Mouse (Mus musculus): ENCODE data around the gene Mypn. TPM values are rescaled to one million over a fixed set of nuclear protein-coding genes. Genes with fewer than 3 reads are reported as not detected.

Gene Mypn
- total RNA-seq, 2 experiments from 2014 or later, result 1.9 to 5.7 TPM

- DNase-seq (ENCODE audit: low spot score in 2 of 2), result no peak
These were observed 2.2 kb downstream of the Mypn start for GRCm38 (mm10) chr10:63201534-63201933.

- no peak for DNase-seq (ENCODE audit: low spot score in 2 of 2)
These were observed 4.7 kb downstream of the Mypn start for GRCm38 (mm10) chr10:63199008-63199407.

GRCm38 (mm10) chr10:63192736-63193135, 11.0 kb downstream of the Mypn start:
- DNase-seq (ENCODE audit: low spot score in 2 of 2), result no peak

- DNase-seq (ENCODE audit: low spot score in 2 of 2), result no peak
These were observed 11.5 kb downstream of the Mypn start for GRCm38 (mm10) chr10:63192276-63192675.

GRCm38 (mm10) chr10:63184451-63184850, 19.3 kb downstream of the Mypn start:
- no peak for DNase-seq (ENCODE audit: low spot score in 2 of 2)

GRCm38 (mm10) chr10:63182177-63182768, 21.5 kb downstream of the Mypn start:
- no peak for DNase-seq (ENCODE audit: low spot score in 2 of 2)

GRCm38 (mm10) chr10:63181166-63181565, 22.6 kb downstream of the Mypn start:
- no peak for DNase-seq (ENCODE audit: low spot score in 2 of 2)

GRCm38 (mm10) chr10:63179524-63179923, 24.2 kb downstream of the Mypn start:
- no peak for DNase-seq (ENCODE audit: low spot score in 2 of 2)

GRCm38 (mm10) chr10:63178318-63178717, 25.4 kb downstream of the Mypn start:
- no peak for DNase-seq (ENCODE audit: low spot score in 2 of 2)

GRCm38 (mm10) chr10:63177286-63178140, 26.2 kb downstream of the Mypn start:
- DNase-seq (ENCODE audit: low spot score in 2 of 2), result no peak

GRCm38 (mm10) chr10:63176471-63176931, 27.3 kb downstream of the Mypn start:
- DNase-seq (ENCODE audit: low spot score in 2 of 2), result no peak

GRCm38 (mm10) chr10:63172089-63172488, 31.7 kb downstream of the Mypn start:
- no peak for DNase-seq (ENCODE audit: low spot score in 2 of 2)

GRCm38 (mm10) chr10:63169503-63169902, 34.2 kb downstream of the Mypn start:
- no peak for DNase-seq (ENCODE audit: low spot score in 2 of 2)

GRCm38 (mm10) chr10:63168124-63168523, 35.6 kb downstream of the Mypn start:
- no peak for DNase-seq (ENCODE audit: low spot score in 2 of 2)

GRCm38 (mm10) chr10:63167241-63167995, 36.3 kb downstream of the Mypn start:
- no peak for DNase-seq (ENCODE audit: low spot score in 2 of 2)

- no peak for DNase-seq (ENCODE audit: low spot score in 2 of 2)
These were observed 37.9 kb downstream of the Mypn start for GRCm38 (mm10) chr10:63165752-63166412.

GRCm38 (mm10) chr10:63161240-63161639, 42.5 kb downstream of the Mypn start:
- DNase-seq (ENCODE audit: low spot score in 2 of 2), result no peak

- DNase-seq (ENCODE audit: low spot score in 2 of 2), result no peak
These were observed 43.1 kb downstream of the Mypn start for GRCm38 (mm10) chr10:63160671-63161070.

GRCm38 (mm10) chr10:63158191-63158590, 45.6 kb downstream of the Mypn start:
- DNase-seq (ENCODE audit: low spot score in 2 of 2), result peak in 1 of 2 experiments; percentile 20

GRCm38 (mm10) chr10:63157491-63157890, 46.3 kb downstream of the Mypn start:
- DNase-seq (ENCODE audit: low spot score in 2 of 2), result no peak

- no peak for DNase-seq (ENCODE audit: low spot score in 2 of 2)
These were observed 46.8 kb downstream of the Mypn start for GRCm38 (mm10) chr10:63156919-63157318.
